Mouse (Mus musculus) hindlimb bud, embryonic 11.5 days (tissue): ENCODE results near the gene Galnt14.

ENCODE experiments used
- DNase-seq: peaks from one replicate; pipeline ENCODE4 v3.0.0-alpha.2; 2012; ENCODE audit warnings: low read depth, low spot score; ENCODE audit errors: extremely low spot score

Gene Galnt14

DNA sequence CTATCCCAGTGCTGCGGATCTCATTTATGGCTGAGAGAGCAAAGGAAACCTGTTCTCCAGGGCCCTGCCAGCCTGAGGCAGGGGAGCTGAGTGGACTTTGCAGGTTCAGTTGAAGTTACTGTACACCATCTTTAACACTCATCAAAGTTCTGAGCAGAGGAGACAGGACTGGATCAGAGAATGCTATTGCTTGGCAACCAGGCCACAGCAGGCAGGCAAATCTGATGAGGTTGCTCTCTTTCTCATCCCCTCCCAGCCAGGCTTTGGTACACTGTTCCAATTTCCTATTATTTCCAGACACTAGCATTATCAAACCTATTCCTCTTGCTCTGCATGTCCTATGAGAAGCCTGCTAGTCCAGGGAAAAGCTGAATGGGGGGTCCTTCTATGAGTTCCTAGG is 41.3 kb downstream of the Galnt14 start:
- no peak for DNase-seq

GRCm38 (mm10) chr17:73663237-73663636 is 47.0 kb downstream of the Galnt14 start:
- DNase-seq = no peak

DNA sequence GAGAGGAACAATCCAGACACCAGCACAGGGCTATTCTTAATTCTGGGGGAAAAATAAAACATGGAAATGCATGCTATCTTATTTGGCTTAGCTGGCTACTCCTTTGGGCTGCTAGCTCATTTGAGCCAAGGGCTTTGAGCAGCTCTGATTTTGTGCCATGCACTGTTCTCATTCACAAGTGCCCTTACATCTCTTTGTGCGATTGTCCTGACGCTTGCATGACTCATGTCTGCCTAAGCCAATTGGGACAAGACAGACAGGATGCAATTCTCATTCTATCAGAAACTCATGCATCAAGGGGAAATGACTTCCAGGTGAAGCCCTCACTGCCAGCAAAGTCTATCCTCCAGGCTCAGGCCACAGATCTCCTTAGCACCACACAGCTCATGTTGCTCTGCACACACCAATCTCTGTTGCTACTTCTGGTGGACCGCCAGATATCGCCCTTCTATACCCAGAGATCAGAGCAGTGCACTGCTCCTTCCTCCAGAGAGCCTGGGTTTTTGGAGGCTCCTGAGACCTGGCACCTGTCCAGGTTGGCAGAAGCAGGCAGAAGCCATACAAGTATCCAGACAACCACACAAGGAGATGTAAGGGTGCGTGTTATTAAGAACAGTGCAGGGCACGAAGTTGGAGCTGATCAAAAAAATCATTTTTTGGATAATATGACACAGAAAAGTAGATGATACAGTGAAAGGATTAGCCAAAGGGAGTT is 51.4 kb downstream of the Galnt14 start:
- DNase-seq = no peak

DNA sequence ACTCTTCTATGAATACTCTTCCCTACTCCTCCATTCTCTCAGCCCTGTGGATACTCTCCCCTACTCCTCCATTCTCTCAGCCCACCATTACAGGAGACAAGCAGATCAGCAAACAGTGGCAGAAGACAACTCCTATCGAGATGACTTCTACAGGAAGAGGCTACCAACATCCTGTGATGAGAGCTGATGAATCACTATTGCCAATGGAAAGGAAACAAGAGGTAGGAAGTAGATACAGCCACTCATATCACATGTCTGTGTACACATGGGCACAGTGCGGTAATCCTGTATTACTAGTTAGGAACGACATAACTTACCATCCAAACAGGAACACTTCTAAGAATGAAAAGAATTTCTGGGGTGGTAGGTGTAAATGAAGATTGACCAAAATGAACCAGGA is 53.9 kb downstream of the Galnt14 start:
- no peak for DNase-seq

GRCm38 (mm10) chr17:73654261-73654660 is 56.0 kb downstream of the Galnt14 start:
- DNase-seq = no peak

- DNase-seq = no peak
These were observed 60.9 kb downstream of the Galnt14 start for GRCm38 (mm10) chr17:73649371-73649770.

- DNase-seq = no peak
These were observed 68.6 kb downstream of the Galnt14 start for GRCm38 (mm10) chr17:73641676-73642075.

GRCm38 (mm10) chr17:73640117-73640480 is 70.2 kb downstream of the Galnt14 start:
- DNase-seq = no peak

DNA sequence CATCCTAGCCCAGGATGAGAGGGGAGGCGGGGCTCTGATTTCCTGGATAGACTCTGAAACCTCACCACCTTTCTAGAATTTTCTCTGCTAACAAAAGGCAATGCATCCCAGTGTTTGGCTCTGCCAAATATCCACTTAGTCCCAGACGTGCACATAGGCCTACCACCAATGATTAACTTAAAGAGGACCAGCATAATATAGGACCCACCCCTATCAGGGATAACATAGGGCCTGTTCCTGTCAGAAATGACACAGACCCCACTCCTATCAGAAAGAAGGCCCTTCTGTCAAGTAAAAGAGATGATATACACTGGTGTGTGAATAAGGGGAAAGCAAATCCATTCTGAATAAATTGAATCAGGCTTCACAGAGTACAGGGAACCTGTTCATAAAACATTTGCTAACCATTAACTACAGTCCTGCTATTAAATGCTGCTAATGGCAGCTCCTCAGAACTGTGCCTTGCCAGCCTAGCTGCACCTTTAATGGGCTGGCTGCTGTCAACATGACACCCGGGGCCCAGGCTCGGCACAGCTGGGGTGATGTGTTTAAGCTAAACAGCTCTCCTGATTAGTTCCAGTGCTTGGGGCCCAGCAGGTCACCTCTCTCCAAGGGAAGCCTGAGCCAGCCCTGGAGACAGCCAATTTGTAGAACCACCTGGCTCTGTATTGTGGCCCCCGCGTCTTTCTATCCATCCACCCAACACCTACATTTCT is 70.7 kb downstream of the Galnt14 start:
- DNase-seq = peak; percentile 30

- no peak for DNase-seq
These were observed 73.3 kb downstream of the Galnt14 start for GRCm38 (mm10) chr17:73636988-73637387.

DNA sequence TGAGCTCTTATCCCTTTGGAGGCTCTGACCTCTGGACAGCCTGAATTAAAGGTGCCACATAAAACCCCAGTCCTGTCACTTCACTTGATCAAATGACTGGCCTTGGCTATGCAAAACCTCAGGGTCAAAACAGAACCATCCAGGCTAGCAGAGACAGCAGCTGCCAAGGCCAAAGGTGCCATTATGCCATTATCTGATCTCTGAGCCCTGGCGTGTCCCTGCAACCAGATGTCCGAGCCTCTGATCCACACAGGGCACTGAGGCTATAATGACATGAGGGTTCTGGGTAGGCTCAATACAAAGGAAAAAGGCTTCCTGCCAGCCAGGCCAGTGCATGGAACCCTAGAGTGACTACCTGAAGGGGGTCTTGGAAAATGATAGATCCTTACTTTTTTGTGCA is 75.4 kb downstream of the Galnt14 start:
- no peak for DNase-seq

- DNase-seq = no peak
These were observed 76.1 kb downstream of the Galnt14 start for GRCm38 (mm10) chr17:73633991-73634710.

- DNase-seq = no peak
These were observed 81.9 kb downstream of the Galnt14 start for GRCm38 (mm10) chr17:73628263-73628914.

- DNase-seq = no peak
These were observed 83.3 kb downstream of the Galnt14 start for GRCm38 (mm10) chr17:73626912-73627311.

DNA sequence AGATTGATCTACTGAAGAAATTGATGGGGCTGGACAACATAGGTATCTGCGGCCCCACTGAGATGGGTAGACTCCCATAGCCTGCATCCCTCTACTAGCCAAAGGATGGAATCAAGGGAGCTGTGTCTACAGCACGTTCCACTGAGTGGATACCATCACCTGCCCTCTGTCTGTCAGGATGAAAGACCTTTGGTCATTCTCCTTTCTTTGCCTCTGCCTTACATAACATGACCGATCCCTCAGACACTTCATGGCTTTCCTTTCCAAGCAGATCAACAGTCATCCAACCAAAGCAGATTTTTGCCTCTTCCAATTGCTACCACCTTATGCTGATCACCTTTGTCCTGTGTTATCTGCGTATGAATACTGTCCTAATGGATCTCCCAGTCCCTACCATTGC is 90.2 kb downstream of the Galnt14 start:
- DNase-seq = no peak

DNA sequence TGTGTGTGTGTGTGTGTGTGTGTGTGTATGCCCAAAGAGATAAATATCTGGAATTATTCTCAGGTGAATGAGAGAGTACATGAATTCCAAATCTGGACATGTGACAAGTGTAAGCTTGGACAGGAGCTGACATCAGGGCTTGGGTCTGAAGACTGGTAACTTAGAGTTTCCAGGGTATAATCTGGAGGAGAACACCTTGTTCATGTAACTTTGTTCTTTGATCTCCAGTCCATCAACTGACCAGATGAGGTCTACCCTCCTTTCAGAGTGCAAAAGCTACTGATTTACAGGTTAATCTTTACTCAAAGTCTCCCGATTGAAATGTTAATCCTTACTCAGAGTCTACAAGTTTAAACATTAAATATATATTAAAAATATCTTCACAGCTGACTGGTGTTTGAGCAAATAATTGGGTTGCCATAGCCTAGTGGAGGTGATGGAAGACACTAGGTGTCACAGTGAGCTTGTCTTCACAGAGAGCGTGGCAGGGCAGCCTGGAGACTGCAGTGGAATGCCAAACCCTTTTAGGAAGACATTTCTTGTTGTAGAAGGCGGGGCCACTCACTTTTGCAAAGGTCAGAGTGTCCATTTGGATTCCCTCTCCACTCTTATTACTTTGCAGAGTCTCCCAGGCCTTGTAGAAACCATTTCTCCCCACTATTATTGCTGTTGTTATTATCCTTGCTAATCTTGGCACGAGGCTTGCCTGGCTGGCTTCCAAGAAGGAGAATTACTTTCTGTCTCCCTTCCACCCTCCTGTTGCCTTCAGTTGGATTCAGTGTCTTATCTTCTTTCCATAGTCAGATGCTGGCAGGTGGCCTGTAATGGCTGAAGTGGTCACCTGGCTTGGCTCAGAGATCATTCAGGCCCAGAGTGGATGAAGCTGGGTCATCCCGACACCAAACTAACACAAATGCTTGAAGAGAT is 107.4 kb downstream of the Galnt14 start:
- DNase-seq = no peak

GRCm38 (mm10) chr17:73599923-73600322 is 110.3 kb downstream of the Galnt14 start:
- no peak for DNase-seq

DNA sequence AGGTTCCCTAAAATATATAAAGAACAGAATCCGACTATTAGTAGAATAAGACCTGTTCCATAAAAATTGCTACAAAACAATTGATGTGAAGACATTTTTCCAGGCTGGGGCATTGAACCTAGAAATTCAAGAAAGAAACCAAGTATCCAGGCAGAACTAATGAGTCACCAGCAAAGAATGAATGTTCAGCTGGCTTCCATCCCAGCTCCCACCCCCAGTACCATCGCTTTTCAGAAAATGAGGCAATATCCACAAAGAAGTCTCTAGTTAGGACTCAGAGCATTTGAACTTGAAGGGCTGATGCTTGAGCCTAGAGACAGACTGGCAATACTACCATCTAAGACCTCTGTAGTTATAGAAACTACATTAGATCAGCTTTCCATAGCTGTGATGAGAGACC is 118.2 kb downstream of the Galnt14 start:
- no peak for DNase-seq

DNA sequence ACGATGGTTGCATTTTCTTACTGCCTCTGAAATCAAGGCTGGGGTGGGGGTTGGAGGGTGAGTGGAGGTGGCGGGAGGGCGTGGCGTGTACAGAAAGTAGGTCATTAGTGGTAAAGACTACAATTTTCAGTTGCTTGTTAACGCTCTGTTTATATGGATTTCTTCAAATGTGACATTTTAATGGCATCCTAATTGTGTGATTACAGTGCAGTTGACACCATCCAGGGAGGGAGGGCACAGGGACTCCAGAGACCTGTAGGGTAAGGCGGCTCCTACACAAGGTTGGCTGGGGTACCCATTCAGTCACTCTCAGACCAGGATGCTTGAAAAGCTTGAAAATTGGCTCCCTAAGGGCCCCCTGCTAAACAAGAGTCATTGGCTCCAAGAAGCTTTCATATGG is 122.7 kb downstream of the Galnt14 start:
- DNase-seq = peak; percentile 22

GRCm38 (mm10) chr17:73574186-73574585 is 136.1 kb downstream of the Galnt14 start:
- no peak for DNase-seq
